Mouse (Mus musculus): Measurements from ENCODE around the gene Olfr685. TPM values are rescaled to one million over a fixed set of nuclear protein-coding genes. Genes with fewer than 3 reads are reported as not detected.

The Olfr685 gene
- not detected for total RNA-seq (2021)
- long read RNA-seq, experiment 1: 0 reads
- long read RNA-seq, experiment 2: 0 reads

DNA sequence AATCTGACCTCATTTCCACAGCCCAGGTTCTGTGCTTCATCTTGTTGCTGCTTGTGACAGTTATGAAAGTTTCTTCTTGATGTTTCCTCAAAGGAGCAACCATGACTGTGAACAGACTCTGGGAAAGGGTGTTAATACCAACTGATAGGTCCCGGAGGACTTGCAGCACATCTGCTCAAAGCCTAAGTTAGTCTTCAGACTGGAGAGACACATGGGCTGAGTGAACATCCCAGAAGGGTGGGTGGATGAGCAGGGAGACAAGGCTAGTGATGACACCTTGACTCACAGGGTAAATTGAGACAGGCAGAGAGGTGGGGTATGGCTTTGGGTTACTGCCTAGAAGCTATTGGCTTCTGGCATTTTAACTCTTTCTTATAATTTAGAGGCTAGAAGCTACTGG, at the start of gene Olfr685:
Olfr685 (minus strand) TSS at position 101 of the 400 bp plus-strand sequence.
- intact Hi-C loops (cut with DNase I): no loop called here
- no peak for DNase-seq

DNA sequence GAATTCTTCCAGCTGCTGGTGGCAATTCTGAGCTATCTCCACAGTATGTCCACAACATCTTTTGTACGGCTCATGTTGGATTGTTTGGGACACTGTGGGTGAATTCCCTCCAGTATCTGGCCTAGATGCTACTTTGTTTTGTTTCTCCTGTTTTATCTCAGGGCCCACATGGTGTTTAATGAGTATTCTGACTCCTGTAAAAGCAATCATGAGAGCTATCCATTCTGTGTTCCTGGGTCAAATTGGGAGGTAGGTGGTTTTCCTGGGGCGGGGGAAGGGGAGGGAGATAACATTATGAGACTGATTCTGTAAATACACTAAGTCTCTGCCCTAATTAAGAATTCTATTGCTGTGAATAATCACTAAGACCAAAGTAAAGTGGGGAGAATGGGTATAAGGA, 43.6 kb upstream of the Olfr685 start:
- intact Hi-C loops (cut with DNase I): no loop called here
- DNase-seq: no peak

DNA sequence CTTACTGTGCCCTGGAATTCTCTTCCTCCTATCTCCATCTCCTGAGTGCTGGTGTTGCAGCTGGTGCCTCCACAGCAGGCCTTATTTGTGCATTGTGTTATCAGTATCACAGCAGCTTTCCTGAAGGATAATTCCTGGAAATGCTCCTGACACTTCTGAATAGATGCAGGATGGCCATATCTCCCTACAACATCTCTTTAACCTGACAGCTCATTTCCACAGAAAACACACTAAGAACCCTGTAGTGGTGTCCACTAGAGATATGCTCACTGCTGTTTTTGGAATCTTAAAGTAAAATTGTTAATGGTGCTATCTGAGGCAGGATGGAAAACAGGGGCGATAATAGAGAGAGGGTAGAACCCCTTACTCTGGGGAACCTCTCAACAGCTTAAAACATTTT, 42.3 kb upstream of the Olfr685 start:
- intact Hi-C loops (cut with DNase I): no loop called here
- no peak for DNase-seq

DNA sequence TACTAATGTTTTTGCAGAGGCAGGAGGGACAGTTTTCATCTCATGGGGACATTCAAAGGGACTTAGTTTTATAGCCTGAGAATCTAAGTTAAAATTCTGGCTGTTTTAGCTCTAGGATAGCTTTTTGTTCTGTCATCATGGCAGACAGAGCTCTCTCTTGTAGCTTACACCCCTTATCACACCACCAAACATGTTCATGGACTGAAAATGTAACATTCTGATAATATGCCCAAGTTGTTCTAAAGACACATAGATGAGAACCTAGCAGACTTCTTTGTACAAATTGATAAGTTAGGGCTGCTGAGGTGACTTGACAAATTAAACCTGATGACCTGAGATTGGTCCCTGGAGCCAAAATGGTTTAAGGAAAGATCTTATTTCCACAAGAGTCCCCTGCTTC, 40.9 kb upstream of the Olfr685 start:
- intact Hi-C loops (cut with DNase I): no loop called here
- no peak for DNase-seq

DNA sequence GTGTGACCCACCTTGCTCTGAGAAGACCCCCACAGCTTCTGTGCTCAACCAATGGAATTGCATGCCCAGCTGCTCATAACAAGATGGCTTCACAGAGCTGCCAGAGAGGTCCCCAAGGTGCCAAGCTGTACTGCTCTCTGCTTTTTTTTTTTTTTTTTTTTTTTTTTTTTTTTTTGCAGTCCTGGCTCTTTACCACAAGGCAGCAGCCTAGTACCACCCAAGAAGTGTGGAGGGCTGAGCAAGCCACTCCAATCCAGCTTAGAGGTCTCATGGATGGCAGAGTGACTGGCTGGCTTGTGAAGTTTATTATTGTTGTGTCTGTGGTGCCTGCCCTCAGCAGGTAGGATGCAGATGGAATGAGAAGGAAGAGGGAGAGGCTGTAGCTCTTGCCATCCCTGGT, 40.3 kb upstream of the Olfr685 start:
- DNase-seq: no peak
- intact Hi-C loops (cut with DNase I): no loop called here

DNA sequence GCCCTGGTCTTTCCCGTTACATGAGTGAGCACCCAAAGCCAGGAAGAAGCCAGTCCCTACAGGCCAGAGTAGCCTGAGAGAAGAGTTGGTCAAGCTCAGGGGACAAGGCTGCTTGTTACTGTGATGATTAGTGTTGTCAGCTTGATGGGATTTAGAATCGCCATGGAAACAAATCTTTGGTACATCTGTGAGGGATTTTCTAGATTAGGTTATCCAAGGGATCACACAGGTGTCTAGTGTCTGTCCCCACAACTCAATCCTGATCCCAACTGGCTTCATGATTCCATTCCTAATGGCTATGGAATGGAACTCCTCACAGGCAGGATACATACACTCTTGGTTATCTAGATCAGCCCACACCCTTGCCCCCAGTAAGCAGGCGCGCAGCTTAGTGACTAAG, 32.5 kb upstream of the Olfr685 start:
- intact Hi-C loops (cut with DNase I): no loop called here
- no peak for DNase-seq

DNA sequence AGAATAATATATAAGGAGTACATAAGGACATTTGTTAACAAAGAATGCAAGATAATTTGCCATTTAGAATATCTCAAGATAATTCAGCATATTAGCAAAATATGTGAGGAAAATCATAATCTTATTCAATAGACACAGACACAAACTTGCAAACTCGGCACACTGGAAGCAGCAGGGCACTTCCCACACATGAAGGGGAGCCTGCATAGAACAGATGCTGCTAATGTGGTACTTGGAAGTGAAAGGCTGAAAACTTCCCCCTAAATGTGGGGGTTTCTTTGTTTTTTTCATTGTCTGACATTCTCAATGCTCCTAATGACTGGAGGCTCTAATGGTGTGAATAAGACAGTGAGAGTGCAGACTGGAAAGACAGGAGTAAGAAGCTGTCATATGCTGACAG, 28.9 kb upstream of the Olfr685 start:
- no peak for DNase-seq
- intact Hi-C loops (cut with DNase I): no loop called here

DNA sequence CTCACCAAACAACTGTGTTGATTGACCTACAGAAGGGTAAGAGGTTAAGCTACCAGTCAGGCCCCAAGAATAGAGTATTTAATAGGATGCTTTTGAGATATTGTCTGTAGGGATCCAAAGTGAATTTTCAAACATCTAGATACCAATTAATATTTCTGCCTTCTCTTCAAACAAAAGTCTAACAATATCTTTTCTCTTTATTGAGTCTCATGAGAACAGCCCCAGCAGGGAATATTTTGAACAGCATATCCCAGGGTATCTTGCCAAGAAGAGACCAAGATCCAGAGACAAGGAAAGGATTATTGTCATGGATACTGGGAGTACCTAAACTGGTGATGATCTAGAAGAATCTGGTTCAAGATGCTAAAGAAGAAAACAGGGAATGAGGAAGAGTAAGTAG, 21.6 kb upstream of the Olfr685 start, which contains the start of gene Olfr686:
Olfr686 (minus strand) TSS at position 101 of the 400 bp plus-strand sequence.
- no peak for DNase-seq
- intact Hi-C loops (cut with DNase I): no loop called here

DNA sequence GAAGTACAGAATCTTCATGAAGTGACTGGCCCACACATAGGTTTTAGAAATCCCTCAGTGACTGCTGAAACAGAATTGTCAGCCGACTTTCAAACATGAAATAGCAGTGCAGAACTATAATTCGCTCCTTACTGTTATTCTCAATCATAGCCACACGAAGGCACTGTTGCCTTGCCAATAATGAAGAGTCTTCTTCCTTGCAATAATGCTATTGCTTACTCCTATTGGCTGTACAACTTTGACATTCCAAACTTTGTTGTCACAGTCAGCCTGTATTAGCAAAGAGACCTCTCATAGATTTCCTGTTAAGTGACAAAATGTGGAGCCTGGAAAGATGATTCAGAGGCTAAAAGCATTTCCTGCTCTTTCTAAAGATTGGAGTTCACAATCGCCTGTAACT, 15.0 kb downstream of the Olfr685 start:
- intact Hi-C loops (cut with DNase I): no loop called here
- no peak for DNase-seq

DNA sequence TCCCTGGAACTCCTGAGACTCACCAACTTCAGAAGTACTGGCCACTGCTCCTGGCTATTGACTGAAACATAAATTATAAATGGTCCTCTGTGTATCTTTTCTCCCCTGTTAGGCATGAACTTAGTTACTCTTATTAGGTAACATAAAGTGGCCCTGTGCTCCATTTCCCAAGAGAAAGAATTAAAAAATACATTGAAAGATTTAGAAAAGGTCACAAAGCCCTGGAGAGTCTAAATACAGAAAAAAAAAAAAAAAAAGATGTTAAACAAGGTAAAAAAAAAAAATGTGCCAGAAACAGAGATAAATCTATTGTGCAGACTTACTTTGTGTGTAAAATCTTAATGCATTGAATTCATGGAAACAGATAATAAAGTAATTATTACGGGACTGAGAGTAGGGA, 22.3 kb downstream of the Olfr685 start, which contains the start of gene Olfr684:
Olfr684 (minus strand) TSS at position 101 of the 400 bp plus-strand sequence.
- intact Hi-C loops (cut with DNase I): no loop called here

DNA sequence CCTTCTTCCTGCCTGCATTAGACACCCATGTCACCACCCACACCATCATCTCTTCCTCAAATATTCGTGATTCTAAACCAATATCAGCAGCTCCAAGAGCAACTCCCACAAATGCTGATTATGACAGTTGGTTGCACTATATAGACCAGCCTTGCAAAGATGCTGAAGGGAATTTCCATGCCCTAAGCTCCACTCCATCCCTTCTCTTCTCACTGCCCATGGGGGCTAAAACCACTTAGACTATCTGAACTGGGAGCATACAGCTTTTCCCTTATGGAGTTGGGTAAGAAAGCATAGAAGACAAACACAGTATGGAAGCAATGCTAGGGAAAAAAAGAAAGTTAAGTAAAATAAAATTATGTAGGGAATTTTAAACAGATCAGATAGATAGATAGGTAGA, 38.9 kb downstream of the Olfr685 start, which contains the start of gene Olfr683:
Olfr683 (minus strand) TSS at position 101 of the 400 bp plus-strand sequence.
- DNase-seq: no peak
- intact Hi-C loops (cut with DNase I): no loop called here

More for the DNA sequence above, 22.3 kb downstream of the Olfr685 start, which contains the start of gene Olfr684:
- no peak for DNase-seq

DNA sequence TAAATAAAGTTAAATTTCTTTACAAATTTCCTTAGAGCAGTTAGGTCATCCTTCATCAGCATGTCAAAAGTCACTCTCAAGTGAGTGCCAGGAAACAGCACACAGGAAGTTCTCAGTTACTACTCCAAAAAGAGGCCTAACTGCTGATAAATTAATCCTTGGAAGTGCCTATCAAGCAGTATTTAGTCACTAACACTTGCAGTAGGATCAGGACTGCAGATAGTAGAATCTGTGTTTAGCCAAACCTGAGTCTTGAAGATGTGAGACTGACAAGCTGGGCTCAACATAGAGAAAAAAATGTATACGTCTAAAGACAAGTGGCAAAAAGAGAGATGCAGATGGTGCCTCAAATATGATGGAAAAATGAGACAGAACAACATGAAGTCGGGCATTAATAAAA, 44.5 kb downstream of the Olfr685 start:
- DNase-seq: no peak
- intact Hi-C loops (cut with DNase I): no loop called here

Other genes with a start within 250 kb of the Olfr685 start
- not detected for gene Olfr670, start 223.4 kb downstream of the Olfr685 start, total RNA-seq (2021)
- gene Olfr671, start 206.9 kb downstream of the Olfr685 start, total RNA-seq (2021): not detected
- gene Olfr672, start 184.0 kb downstream of the Olfr685 start, total RNA-seq (2021): not detected
- not detected for gene Olfr675, start 157.6 kb downstream of the Olfr685 start, total RNA-seq (2021)
- gene Olfr676, start 153.3 kb downstream of the Olfr685 start, total RNA-seq (2021): not detected
- not detected for gene Olfr677, start 134.6 kb downstream of the Olfr685 start, total RNA-seq (2021)
- gene Olfr678, start 121.5 kb downstream of the Olfr685 start, total RNA-seq (2021): not detected
- gene Olfr679, start 104.8 kb downstream of the Olfr685 start, total RNA-seq (2021): not detected
- not detected for gene Olfr680-ps1, start 93.2 kb downstream of the Olfr685 start, total RNA-seq (2021)
- not detected for gene Olfr681, start 69.2 kb downstream of the Olfr685 start, total RNA-seq (2021)
- not detected for gene Olfr683, start 39.0 kb downstream of the Olfr685 start, total RNA-seq (2021)
- gene Olfr684, start 22.4 kb downstream of the Olfr685 start, total RNA-seq (2021): not detected
- gene Olfr686, start 21.5 kb upstream of the Olfr685 start, total RNA-seq (2021): not detected
- not detected for gene Olfr688, start 102.1 kb upstream of the Olfr685 start, total RNA-seq (2021)
- not detected for gene Olfr689, start 125.2 kb upstream of the Olfr685 start, total RNA-seq (2021)
- gene Olfr690, start 148.1 kb upstream of the Olfr685 start, total RNA-seq (2021): not detected
- gene Olfr691, start 156.3 kb upstream of the Olfr685 start, total RNA-seq (2021): not detected
- gene Olfr692, start 182.2 kb upstream of the Olfr685 start, total RNA-seq (2021): not detected
- gene Gm5901, start 189.0 kb upstream of the Olfr685 start, total RNA-seq (2021): not detected
- 10 to 100 TPM; 11.0 to 12.2 TPM for gene Fam160a2, start 214.0 kb upstream of the Olfr685 start, total RNA-seq (2021)
- gene Cnga4, start 218.6 kb upstream of the Olfr685 start, total RNA-seq (2021): not detected
- not detected for gene Cckbr, start 239.7 kb upstream of the Olfr685 start, total RNA-seq (2021)

Data from gastrocnemius, postnatal 36 days (tissue).